Mouse (Mus musculus) stomach, embryonic 16.5 days (tissue): ENCODE results near the gene Nup54. TPM values are rescaled to one million over a fixed set of nuclear protein-coding genes. Genes with fewer than 3 reads are reported as not detected.
A peak's percentile ranks its signal among the peaks of the same experiment; 100 is the strongest.

Source experiments
- ATAC-seq: fragments of 200-750 bp; cut with Nextera tagmentation; 2 replicates; pipeline ENCODE4 v1.8.0; 2017; ENCODE audit warnings: moderate number of reproducible peaks, moderate TSS enrichment; ENCODE audit not compliant: insufficient read depth, low FRiP score
- H3K27ac ChIP-seq: fragments of 300-500 bp; sonication (generic); 2 replicates; pipeline ENCODE4 v1.5.1; 2014; ENCODE audit warnings: low read length
- H3K27me3 ChIP-seq: fragments of 300-500 bp; sonication (generic); 2 replicates; pipeline ENCODE4 v1.6.1; 2014; ENCODE audit warnings: low read length, control low read depth, mixed read lengths; ENCODE audit not compliant: control insufficient read depth, insufficient read depth
- H3K36me3 ChIP-seq: fragments of 300-500 bp; sonication (generic); 2 replicates; pipeline ENCODE4 v1.6.1; 2014; ENCODE audit warnings: low read length; ENCODE audit not compliant: control insufficient read depth, insufficient read depth
- H3K4me1 ChIP-seq: fragments of 300-500 bp; sonication (generic); 2 replicates; pipeline ENCODE4 v1.6.1; 2014; ENCODE audit warnings: low read length, control low read depth, mixed read lengths; ENCODE audit not compliant: control insufficient read depth, insufficient read depth
- H3K4me2 ChIP-seq: fragments of 300-500 bp; sonication (generic); 2 replicates; pipeline ENCODE4 v1.6.1; 2014; ENCODE audit warnings: low read depth, low read length, mixed read lengths
- H3K4me3 ChIP-seq: fragments of 300-500 bp; sonication (generic); replicated peaks from 2 replicates; pipeline ENCODE4 v1.5.1; 2014; ENCODE audit warnings: mild to moderate bottlenecking, low read length
- H3K9ac ChIP-seq: fragments of 300-500 bp; sonication (generic); 2 replicates; pipeline ENCODE4 v1.6.1; 2014; ENCODE audit warnings: low read length
- H3K9me3 ChIP-seq: fragments of 300-500 bp; sonication (generic); replicated peaks from 2 replicates; pipeline ENCODE4 v1.6.1; 2016; ENCODE audit warnings: low read length, control low read depth; ENCODE audit not compliant: control insufficient read depth
- WGBS: fragments of 180-500 bp; shearing (Covaris S2); extraction: QIAGEN DNeasy Blood & Tissue Kit; methylation state at CpG from one replicate; pipeline ENCODE4 v1.1.7; 2014; 5-methylcytosine and 5-hydroxymethylcytosine counted together
- polyA plus RNA-seq: library from polyadenylated mRNA; unstranded; fragments of >200 nt; fragmentation: Nextera tagmentation; extraction: Ambion mirVana; gene quantifications from 2 replicates; pipeline ENCODE4 v1.2.1, GENCODE M21; 2015

Nup54 gene
- polyA plus RNA-seq, 1 experiment from 2014 or later: 47.3 TPM

DNA sequence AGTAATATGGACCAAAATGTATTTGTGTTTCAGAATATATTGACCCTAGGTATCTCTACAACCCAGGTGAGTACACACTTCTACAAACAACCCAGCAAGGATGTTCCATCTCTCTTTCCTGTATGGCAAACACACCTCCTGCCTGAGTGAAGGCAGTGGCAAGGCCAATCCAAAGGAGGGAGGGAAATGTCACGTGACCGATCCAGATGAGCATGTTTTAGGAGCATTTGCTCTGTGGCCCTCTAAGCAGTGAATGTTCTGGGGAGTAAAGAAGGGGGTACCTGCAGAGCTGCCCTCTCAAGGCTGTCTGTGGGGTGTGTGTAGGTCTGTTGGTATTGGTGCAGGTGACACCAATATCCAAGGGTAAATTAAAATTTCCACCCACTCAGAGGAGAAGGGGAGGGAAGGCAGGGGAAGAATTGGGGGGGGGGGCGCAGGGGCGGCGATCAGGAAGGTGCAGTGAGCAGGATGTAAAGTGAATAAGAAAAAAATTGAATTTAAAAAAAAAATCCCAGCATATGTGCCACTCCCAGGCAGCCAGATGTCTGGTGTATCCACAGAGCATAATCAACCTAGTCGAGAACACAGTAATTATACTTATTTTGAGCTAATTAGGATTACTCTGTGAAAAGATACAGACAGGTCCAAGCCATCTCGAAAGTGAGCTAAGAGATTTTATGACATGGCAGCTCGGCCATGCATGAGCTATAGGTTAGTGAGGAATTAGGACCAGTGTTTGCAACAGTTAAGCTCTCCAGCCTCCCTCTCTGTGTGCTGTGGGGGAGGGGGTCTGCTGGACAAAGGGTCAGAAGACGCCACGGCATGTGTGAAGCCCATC lies 31.2 kb downstream of the Nup54 start:
- 61% methylated on average over 10 of the region's 10 CpGs for WGBS
- no peak for ATAC-seq

DNA sequence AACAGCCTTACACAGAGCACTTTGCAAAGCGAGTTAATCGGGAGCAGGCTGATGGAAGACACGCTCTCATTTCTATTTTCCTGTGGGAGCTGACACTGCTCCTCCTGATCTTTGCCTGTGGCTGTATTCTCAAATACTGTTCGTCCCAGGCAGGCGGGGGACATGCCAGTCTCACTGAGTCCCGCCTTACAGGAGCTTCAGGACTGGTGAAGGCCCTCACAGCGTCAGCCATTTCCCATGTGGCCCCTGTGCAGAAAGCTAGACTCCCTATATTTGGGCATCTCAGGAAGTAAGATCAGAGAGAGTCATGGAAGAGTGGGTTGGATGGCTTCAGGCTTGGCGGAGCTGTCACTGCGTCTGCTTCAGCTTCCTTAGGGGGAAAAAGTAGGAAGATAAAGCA lies 32.2 kb downstream of the Nup54 start:
- Histone ChIP-seq H3K27me3 (no peaks in the 10 kb centered on the region), H3K36me3 (no peaks in the 10 kb centered on the region), H3K4me1 (no peaks in the 10 kb centered on the region), H3K9me3 (no peaks in the 10 kb centered on the region), H3K27ac (no peak overlapping the region), H3K4me3 (no peak overlapping the region), H3K4me2 (no peak overlapping the region), H3K9ac (no peak overlapping the region)
- WGBS: 71% methylated on average over 9 of the region's 9 CpGs
- ATAC-seq: no peak

More for the DNA sequence above, 31.2 kb downstream of the Nup54 start:
- H3K9me3 ChIP-seq: no peaks in the 10 kb centered on the region
- no peak overlapping the region for H3K4me2 ChIP-seq
- no peak overlapping the region for H3K9ac ChIP-seq
- H3K27me3 ChIP-seq: no peaks in the 10 kb centered on the region
- H3K4me1 ChIP-seq: no peaks in the 10 kb centered on the region
- no peaks in the 10 kb centered on the region for H3K36me3 ChIP-seq
- H3K4me3 ChIP-seq: no peak overlapping the region
- H3K27ac ChIP-seq: no peak overlapping the region

DNA sequence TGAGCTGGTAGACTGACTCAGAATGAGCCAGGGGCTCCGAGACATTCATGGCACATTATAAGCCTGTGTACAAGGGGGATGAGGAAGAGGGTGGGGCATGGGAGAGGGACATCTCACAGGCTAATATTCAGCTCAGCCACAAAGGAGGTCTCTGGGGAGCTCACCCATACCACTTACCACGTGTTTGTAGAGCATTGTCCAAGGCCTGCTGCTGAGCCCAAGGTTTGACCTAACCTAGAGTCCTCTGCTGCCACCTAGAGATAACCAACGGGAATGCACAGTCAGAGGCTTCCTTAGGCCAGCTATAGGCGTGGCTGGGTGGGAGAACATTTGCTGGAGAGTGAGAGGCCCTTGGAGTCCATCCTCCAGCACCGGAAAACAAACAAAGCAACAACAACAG lies 36.9 kb downstream of the Nup54 start:
- Histone ChIP-seq H3K9me3 (no peaks in the 10 kb centered on the region), H3K27me3 (peaks cover 9% of the 10 kb centered on the region), H3K4me3 (no peak overlapping the region), H3K9ac (no peak overlapping the region), H3K4me2 (no peak overlapping the region), H3K27ac (no peak overlapping the region), H3K4me1 (no peaks in the 10 kb centered on the region), H3K36me3 (no peaks in the 10 kb centered on the region)
- ATAC-seq: peak; percentile 87
- 24% methylated on average over 5 of the region's 5 CpGs for WGBS

DNA sequence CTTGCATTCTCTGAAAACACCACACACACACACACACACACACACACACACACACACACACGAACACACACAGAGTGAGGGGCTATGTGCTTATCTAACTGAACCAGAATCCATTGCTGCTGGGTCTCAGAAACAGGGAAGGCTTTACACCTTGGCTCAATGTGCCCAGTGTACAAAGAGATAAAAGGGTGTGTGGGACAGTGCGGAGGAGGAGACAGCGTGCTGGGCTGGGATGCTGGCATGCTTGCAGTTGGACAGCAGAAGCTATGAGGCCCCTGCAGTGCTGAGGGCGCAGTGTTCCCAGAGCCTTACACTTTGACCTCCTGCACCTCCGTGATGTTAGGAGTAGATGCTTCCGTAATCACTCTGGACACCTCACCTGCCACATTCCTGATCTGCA lies 38.5 kb downstream of the Nup54 start:
- no peak for ATAC-seq
- H3K9ac ChIP-seq: no peak overlapping the region
- no peaks in the 10 kb centered on the region for H3K9me3 ChIP-seq
- H3K4me3 ChIP-seq: no peak overlapping the region
- H3K4me2 ChIP-seq: no peak overlapping the region
- no peaks in the 10 kb centered on the region for H3K4me1 ChIP-seq
- no peak overlapping the region for H3K27ac ChIP-seq
- H3K27me3 ChIP-seq: peaks cover 14% of the 10 kb centered on the region
- no peaks in the 10 kb centered on the region for H3K36me3 ChIP-seq
- WGBS: 82% methylated on average over 6 of the region's 6 CpGs

DNA sequence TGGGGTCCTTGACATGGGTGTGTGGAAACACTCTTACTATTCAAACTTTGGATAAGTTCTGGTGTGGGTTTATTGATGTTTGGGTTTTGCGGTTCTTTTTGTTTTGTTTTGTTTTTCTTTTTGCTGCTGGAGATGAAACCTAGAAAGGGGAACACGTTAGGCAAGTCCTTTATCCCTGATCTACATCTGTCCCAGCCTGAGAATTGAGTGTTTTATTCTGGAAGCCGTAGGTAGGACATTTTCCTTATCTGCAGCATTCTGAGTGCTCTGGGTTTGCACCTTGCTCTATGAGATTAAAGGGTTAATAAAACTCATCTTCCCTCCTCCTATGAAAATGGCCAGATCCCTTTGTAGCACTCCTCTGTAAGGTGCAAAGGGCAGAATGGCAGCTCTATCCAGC lies 39.3 kb downstream of the Nup54 start:
- WGBS: 73% methylated on average over 3 of the region's 3 CpGs
- Histone ChIP-seq H3K36me3 (no peaks in the 10 kb centered on the region), H3K4me3 (no peak overlapping the region), H3K4me2 (no peak overlapping the region), H3K9ac (no peak overlapping the region), H3K27ac (no peak overlapping the region), H3K4me1 (no peaks in the 10 kb centered on the region), H3K9me3 (no peaks in the 10 kb centered on the region), H3K27me3 (peaks cover 14% of the 10 kb centered on the region)
- no peak for ATAC-seq

DNA sequence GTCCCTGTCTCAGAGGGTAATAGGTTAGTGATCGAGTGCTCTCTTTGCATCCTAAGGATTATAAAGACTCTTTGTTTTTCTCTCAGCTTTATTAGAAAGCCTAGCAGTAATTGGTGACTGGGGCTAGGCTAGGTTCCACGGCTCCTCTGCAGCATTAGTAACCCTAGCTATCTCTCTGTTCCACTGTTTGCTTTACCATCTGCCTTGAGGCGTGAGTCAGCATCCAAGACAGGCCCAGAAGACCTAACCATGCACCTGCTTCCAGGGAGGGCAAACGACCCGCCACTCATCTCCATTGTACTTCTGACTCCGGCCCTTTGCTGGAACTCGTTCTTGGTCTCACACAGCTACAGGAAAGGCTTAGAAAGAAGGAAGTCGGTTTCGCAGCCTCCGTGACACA lies 41.2 kb downstream of the Nup54 start:
- Histone ChIP-seq H3K9ac (no peak overlapping the region), H3K4me2 (no peak overlapping the region), H3K27ac (no peak overlapping the region), H3K36me3 (no peaks in the 10 kb centered on the region), H3K4me3 (no peak overlapping the region), H3K4me1 (no peaks in the 10 kb centered on the region), H3K9me3 (no peaks in the 10 kb centered on the region), H3K27me3 (peaks cover 14% of the 10 kb centered on the region)
- no peak for ATAC-seq
- 57% methylated on average over 10 of the region's 10 CpGs for WGBS

DNA sequence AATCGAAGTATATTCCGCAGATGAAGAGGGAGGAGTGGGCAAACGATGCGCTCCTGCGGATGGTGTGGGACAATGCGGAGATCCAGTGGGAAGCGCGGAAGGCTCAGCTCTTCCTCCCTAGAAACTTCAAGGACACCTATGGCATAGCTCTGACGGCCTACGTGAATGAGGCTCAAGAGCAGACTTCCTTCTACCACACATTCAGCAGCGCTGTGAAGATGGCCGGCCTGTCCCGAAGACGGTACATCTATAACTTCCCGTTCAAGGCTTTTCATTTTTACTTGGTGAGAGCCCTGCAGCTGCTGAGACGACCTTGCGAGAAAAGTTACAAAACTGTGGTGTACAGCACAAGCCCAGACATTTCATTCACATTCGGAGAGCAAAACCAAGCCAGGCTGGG lies 42.5 kb downstream of the Nup54 start:
- H3K4me1 ChIP-seq: no peaks in the 10 kb centered on the region
- no peak overlapping the region for H3K9ac ChIP-seq
- ATAC-seq: no peak
- H3K4me2 ChIP-seq: peak overlapping the region; percentile 48
- peaks cover 14% of the 10 kb centered on the region for H3K27me3 ChIP-seq
- H3K4me3 ChIP-seq: peak overlapping the region; percentile 26
- H3K36me3 ChIP-seq: no peaks in the 10 kb centered on the region
- H3K9me3 ChIP-seq: no peaks in the 10 kb centered on the region
- 31% methylated on average over 18 of the region's 18 CpGs for WGBS
- H3K27ac ChIP-seq: no peak overlapping the region

DNA sequence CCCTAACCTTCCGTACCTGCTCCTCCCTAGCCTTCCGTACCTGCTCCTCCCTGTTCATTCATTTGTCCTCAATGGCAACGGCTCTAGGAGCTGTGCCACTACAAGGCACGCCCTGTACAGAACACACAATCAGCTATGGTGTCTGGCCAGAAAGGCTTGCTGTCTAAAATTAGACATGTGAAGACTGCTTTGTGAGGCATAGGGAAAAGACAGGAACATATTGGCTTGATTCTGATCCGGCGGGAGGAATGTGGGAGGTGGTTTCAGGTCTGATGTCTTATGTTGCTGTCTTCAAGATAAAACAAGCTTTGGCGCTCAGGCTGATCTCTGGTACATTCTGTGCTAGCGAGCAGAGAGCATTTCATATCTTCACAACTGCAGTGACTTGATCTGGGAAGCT lies 44.4 kb downstream of the Nup54 start:
- no peak; the same call in 1 of the 2 replicates for ATAC-seq
- H3K27ac ChIP-seq: peak overlapping the region; percentile 24; the same call in 1 of the 2 replicates
- WGBS: 49% methylated on average over 8 of the region's 8 CpGs
- no peak overlapping the region for H3K9ac ChIP-seq
- no peaks in the 10 kb centered on the region for H3K4me1 ChIP-seq
- H3K36me3 ChIP-seq: no peaks in the 10 kb centered on the region
- peaks cover 14% of the 10 kb centered on the region for H3K27me3 ChIP-seq
- no peaks in the 10 kb centered on the region for H3K9me3 ChIP-seq
- H3K4me3 ChIP-seq: 0 out of 2 replicates have a peak overlapping the region, but pooled peaks have one; percentile 1
- H3K4me2 ChIP-seq: no peak overlapping the region

DNA sequence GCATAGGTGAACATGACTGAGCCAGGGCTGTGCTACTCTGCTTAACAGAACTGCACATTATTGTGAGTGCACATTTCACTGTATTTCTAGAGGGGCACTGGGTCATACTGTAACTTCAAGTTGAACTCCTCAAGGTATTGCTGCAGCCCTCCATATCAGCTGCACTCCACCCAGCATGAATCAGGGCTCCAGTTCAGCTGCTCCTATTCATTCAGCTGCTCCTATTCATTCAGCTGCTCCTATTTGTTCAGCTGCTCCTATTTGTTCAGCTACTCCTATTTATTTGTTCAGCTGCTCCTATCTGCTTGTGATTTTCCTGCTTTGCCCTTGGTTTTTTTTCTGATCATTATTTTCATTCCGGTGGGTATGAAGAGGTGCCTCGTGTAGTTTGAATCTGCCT lies 45.0 kb downstream of the Nup54 start:
- 47% methylated on average over 2 of the region's 2 CpGs for WGBS

More for the DNA sequence above, 45.0 kb downstream of the Nup54 start:
- ATAC-seq: no peak
- Histone ChIP-seq H3K4me2 (no peak overlapping the region), H3K4me3 (no peak overlapping the region), H3K27me3 (peaks cover 14% of the 10 kb centered on the region), H3K4me1 (no peaks in the 10 kb centered on the region), H3K36me3 (no peaks in the 10 kb centered on the region), H3K9me3 (no peaks in the 10 kb centered on the region), H3K27ac (no peak overlapping the region), H3K9ac (no peak overlapping the region)
